Mouse (Mus musculus): Measurements from ENCODE around the gene Ankub1. TPM values are rescaled to one million over a fixed set of nuclear protein-coding genes. Genes with fewer than 3 reads are reported as not detected.

Gene Ankub1
- polyA plus RNA-seq, 1 experiment from 2014 or later = not detected

GRCm38 (mm10) chr3:57691772-57692171 is 827 bp downstream of the Ankub1 start:
- Histone ChIP-seq H3K4me3 (ENCODE audit: low read length) (no peak overlapping the region), H3K27ac (ENCODE audit: low read depth, low read length) (no peak overlapping the region), H3K36me3 (ENCODE audit: control insufficient read depth, insufficient read depth, low read length) (no peaks in the 10 kb centered on the region), H3K9me3 (ENCODE audit: control insufficient read depth, low read length) (no peaks in the 10 kb centered on the region), H3K4me2 (replicated peaks; ENCODE audit: low read depth, low read length) (no peak overlapping the region), H3K4me1 (ENCODE audit: control insufficient read depth, insufficient read depth, low read length) (no peaks in the 10 kb centered on the region), H3K27me3 (ENCODE audit: control insufficient read depth, insufficient read depth, low read length) (no peaks in the 10 kb centered on the region), H3K9ac (ENCODE audit: low read depth, low read length) (no peak overlapping the region)
- WGBS = 91% methylated on average over 4 of the region's 4 CpGs
- ATAC-seq (ENCODE audit: low FRiP score, low TSS enrichment) = no peak

GRCm38 (mm10) chr3:57677786-57678185 is 14.8 kb downstream of the Ankub1 start:
- H3K9ac ChIP-seq (ENCODE audit: low read depth, low read length) = no peak overlapping the region
- no peak overlapping the region for H3K4me2 ChIP-seq (replicated peaks; ENCODE audit: low read depth, low read length)
- no peak overlapping the region for H3K27ac ChIP-seq (ENCODE audit: low read depth, low read length)
- H3K4me3 ChIP-seq (ENCODE audit: low read length) = no peak overlapping the region
- no peaks in the 10 kb centered on the region for H3K9me3 ChIP-seq (ENCODE audit: control insufficient read depth, low read length)
- no peaks in the 10 kb centered on the region for H3K27me3 ChIP-seq (ENCODE audit: control insufficient read depth, insufficient read depth, low read length)
- ATAC-seq (ENCODE audit: low FRiP score, low TSS enrichment) = no peak
- no peaks in the 10 kb centered on the region for H3K4me1 ChIP-seq (ENCODE audit: control insufficient read depth, insufficient read depth, low read length)
- H3K36me3 ChIP-seq (ENCODE audit: control insufficient read depth, insufficient read depth, low read length) = no peaks in the 10 kb centered on the region

GRCm38 (mm10) chr3:57674075-57674474 is 18.5 kb downstream of the Ankub1 start:
- ATAC-seq (ENCODE audit: low FRiP score, low TSS enrichment) = no peak
- no peak overlapping the region for H3K9ac ChIP-seq (ENCODE audit: low read depth, low read length)
- H3K4me2 ChIP-seq (replicated peaks; ENCODE audit: low read depth, low read length) = no peak overlapping the region
- H3K4me3 ChIP-seq (ENCODE audit: low read length) = no peak overlapping the region
- no peaks in the 10 kb centered on the region for H3K27me3 ChIP-seq (ENCODE audit: control insufficient read depth, insufficient read depth, low read length)
- WGBS = 84% methylated on average over 2 of the region's 2 CpGs
- no peaks in the 10 kb centered on the region for H3K4me1 ChIP-seq (ENCODE audit: control insufficient read depth, insufficient read depth, low read length)
- no peaks in the 10 kb centered on the region for H3K9me3 ChIP-seq (ENCODE audit: control insufficient read depth, low read length)
- no peaks in the 10 kb centered on the region for H3K36me3 ChIP-seq (ENCODE audit: control insufficient read depth, insufficient read depth, low read length)
- no peak overlapping the region for H3K27ac ChIP-seq (ENCODE audit: low read depth, low read length)

- H3K4me1 ChIP-seq (ENCODE audit: control insufficient read depth, insufficient read depth, low read length) = no peaks in the 10 kb centered on the region
- H3K9ac ChIP-seq (ENCODE audit: low read depth, low read length) = no peak overlapping the region
- ATAC-seq (ENCODE audit: low FRiP score, low TSS enrichment) = no peak
- H3K9me3 ChIP-seq (ENCODE audit: control insufficient read depth, low read length) = no peaks in the 10 kb centered on the region
- H3K27ac ChIP-seq (ENCODE audit: low read depth, low read length) = no peak overlapping the region
- no peak overlapping the region for H3K4me2 ChIP-seq (replicated peaks; ENCODE audit: low read depth, low read length)
- H3K4me3 ChIP-seq (ENCODE audit: low read length) = no peak overlapping the region
- no peaks in the 10 kb centered on the region for H3K27me3 ChIP-seq (ENCODE audit: control insufficient read depth, insufficient read depth, low read length)
- 86% methylated on average over 4 of the region's 4 CpGs for WGBS
- H3K36me3 ChIP-seq (ENCODE audit: control insufficient read depth, insufficient read depth, low read length) = no peaks in the 10 kb centered on the region
These were observed 19.0 kb downstream of the Ankub1 start for GRCm38 (mm10) chr3:57673586-57673985.

- Histone ChIP-seq H3K4me2 (replicated peaks; ENCODE audit: low read depth, low read length) (no peak overlapping the region; the same call in 1 of the 2 replicates), H3K4me3 (ENCODE audit: low read length) (no peak overlapping the region), H3K36me3 (ENCODE audit: control insufficient read depth, insufficient read depth, low read length) (no peaks in the 10 kb centered on the region), H3K27ac (ENCODE audit: low read depth, low read length) (no peak overlapping the region), H3K4me1 (ENCODE audit: control insufficient read depth, insufficient read depth, low read length) (no peaks in the 10 kb centered on the region), H3K9me3 (ENCODE audit: control insufficient read depth, low read length) (no peaks in the 10 kb centered on the region), H3K9ac (ENCODE audit: low read depth, low read length) (no peak overlapping the region; the same call in 1 of the 2 replicates), H3K27me3 (ENCODE audit: control insufficient read depth, insufficient read depth, low read length) (no peaks in the 10 kb centered on the region)
- WGBS = 30% methylated on average over 14 of the region's 14 CpGs
- ATAC-seq (ENCODE audit: low FRiP score, low TSS enrichment) = peak; percentile 76; the same call in 1 of the 2 replicates
These were observed 25.4 kb downstream of the Ankub1 start for GRCm38 (mm10) chr3:57667054-57667723.

GRCm38 (mm10) chr3:57665880-57666279 is 26.7 kb downstream of the Ankub1 start:
- Histone ChIP-seq H3K36me3 (ENCODE audit: control insufficient read depth, insufficient read depth, low read length) (no peaks in the 10 kb centered on the region), H3K4me3 (ENCODE audit: low read length) (no peak overlapping the region), H3K27me3 (ENCODE audit: control insufficient read depth, insufficient read depth, low read length) (no peaks in the 10 kb centered on the region), H3K9me3 (ENCODE audit: control insufficient read depth, low read length) (no peaks in the 10 kb centered on the region), H3K4me1 (ENCODE audit: control insufficient read depth, insufficient read depth, low read length) (no peaks in the 10 kb centered on the region), H3K27ac (ENCODE audit: low read depth, low read length) (no peak overlapping the region), H3K9ac (ENCODE audit: low read depth, low read length) (no peak overlapping the region), H3K4me2 (replicated peaks; ENCODE audit: low read depth, low read length) (no peak overlapping the region)
- ATAC-seq (ENCODE audit: low FRiP score, low TSS enrichment) = no peak
- 87% methylated on average over 5 of the region's 5 CpGs for WGBS

GRCm38 (mm10) chr3:57664682-57665081 is 27.9 kb downstream of the Ankub1 start:
- Histone ChIP-seq H3K9me3 (ENCODE audit: control insufficient read depth, low read length) (no peaks in the 10 kb centered on the region), H3K4me2 (replicated peaks; ENCODE audit: low read depth, low read length) (no peak overlapping the region), H3K27ac (ENCODE audit: low read depth, low read length) (no peak overlapping the region), H3K4me1 (ENCODE audit: control insufficient read depth, insufficient read depth, low read length) (no peaks in the 10 kb centered on the region), H3K27me3 (ENCODE audit: control insufficient read depth, insufficient read depth, low read length) (no peaks in the 10 kb centered on the region), H3K4me3 (ENCODE audit: low read length) (no peak overlapping the region), H3K36me3 (ENCODE audit: control insufficient read depth, insufficient read depth, low read length) (no peaks in the 10 kb centered on the region), H3K9ac (ENCODE audit: low read depth, low read length) (no peak overlapping the region)
- 78% methylated on average over 10 of the region's 10 CpGs for WGBS
- ATAC-seq (ENCODE audit: low FRiP score, low TSS enrichment) = peak; percentile 59; the same call in 1 of the 2 replicates

GRCm38 (mm10) chr3:57663731-57664130 is 28.9 kb downstream of the Ankub1 start:
- Histone ChIP-seq H3K4me3 (ENCODE audit: low read length) (no peak overlapping the region), H3K4me1 (ENCODE audit: control insufficient read depth, insufficient read depth, low read length) (no peaks in the 10 kb centered on the region), H3K9me3 (ENCODE audit: control insufficient read depth, low read length) (no peaks in the 10 kb centered on the region), H3K27ac (ENCODE audit: low read depth, low read length) (no peak overlapping the region), H3K4me2 (replicated peaks; ENCODE audit: low read depth, low read length) (no peak overlapping the region), H3K27me3 (ENCODE audit: control insufficient read depth, insufficient read depth, low read length) (no peaks in the 10 kb centered on the region), H3K9ac (ENCODE audit: low read depth, low read length) (no peak overlapping the region), H3K36me3 (ENCODE audit: control insufficient read depth, insufficient read depth, low read length) (no peaks in the 10 kb centered on the region)
- WGBS = 22% methylated on average over 6 of the region's 6 CpGs
- ATAC-seq (ENCODE audit: low FRiP score, low TSS enrichment) = peak; percentile 8; the same call in 1 of the 2 replicates

GRCm38 (mm10) chr3:57658608-57659007 is 34.0 kb downstream of the Ankub1 start:
- Histone ChIP-seq H3K4me2 (replicated peaks; ENCODE audit: low read depth, low read length) (no peak overlapping the region), H3K36me3 (ENCODE audit: control insufficient read depth, insufficient read depth, low read length) (no peaks in the 10 kb centered on the region), H3K4me3 (ENCODE audit: low read length) (no peak overlapping the region), H3K27me3 (ENCODE audit: control insufficient read depth, insufficient read depth, low read length) (no peaks in the 10 kb centered on the region), H3K9me3 (ENCODE audit: control insufficient read depth, low read length) (no peaks in the 10 kb centered on the region), H3K27ac (ENCODE audit: low read depth, low read length) (no peak overlapping the region), H3K4me1 (ENCODE audit: control insufficient read depth, insufficient read depth, low read length) (no peaks in the 10 kb centered on the region), H3K9ac (ENCODE audit: low read depth, low read length) (no peak overlapping the region)
- ATAC-seq (ENCODE audit: low FRiP score, low TSS enrichment) = no peak
- WGBS = 78% methylated on average over 6 of the region's 6 CpGs

All from kidney, embryonic 14.5 days (tissue).